Mouse (Mus musculus) effector memory CD4-positive, alpha-beta T cell, adult 7 months (primary cell): ENCODE measurements around the gene Ivd. TPM values are rescaled to one million over a fixed set of nuclear protein-coding genes. Genes with fewer than 3 reads are reported as not detected.

Experiments
- polyA plus RNA-seq: library from polyadenylated mRNA; unstranded; fragments of 100-300 nt; shearing (Covaris generic); gene quantifications from one replicate; pipeline ENCODE4 v1.2.1, GENCODE M21; 2017

The Ivd gene
- 79.3 TPM for polyA plus RNA-seq

GRCm38 (mm10) chr2:118861454-118862339, at the start of gene Ivd:
Gene Ivd (plus strand): TSS chr2:118861954.

GRCm38 (mm10) chr2:118813981-118814836, 47.5 kb upstream of the Ivd start, which contains the start of gene Knstrn:
Gene Knstrn (plus strand): TSS chr2:118814003.

GRCm38 (mm10) chr2:118899981-118900825, 38.4 kb downstream of the Ivd start, which contains the start of gene Bahd1:
Gene Bahd1 (plus strand): TSS chr2:118900377.

GRCm38 (mm10) chr2:118926361-118926997, 64.7 kb downstream of the Ivd start, which contains the start of gene Chst14:
Gene Chst14 (plus strand): TSS chr2:118926496.

Other genes with a start within 250 kb of the Ivd start
- 7.0 TPM for gene Pak6, start 198.7 kb upstream of the Ivd start, polyA plus RNA-seq
- gene Ankrd63, start 158.0 kb upstream of the Ivd start, polyA plus RNA-seq, result not detected
- 11.2 TPM for gene Plcb2, start 133.5 kb upstream of the Ivd start, polyA plus RNA-seq
- 16.6 TPM for gene Inafm2, start 116.2 kb upstream of the Ivd start, polyA plus RNA-seq
- not detected for gene Ccdc9b, start 99.3 kb upstream of the Ivd start, polyA plus RNA-seq
- gene Phgr1, start 89.2 kb upstream of the Ivd start, polyA plus RNA-seq, result not detected
- 0.69 TPM for gene Disp2, start 82.2 kb upstream of the Ivd start, polyA plus RNA-seq
- 6.7 TPM for gene Knstrn, start 48.0 kb upstream of the Ivd start, polyA plus RNA-seq
- 16.6 TPM for gene Bahd1, start 38.4 kb downstream of the Ivd start, polyA plus RNA-seq
- gene Chst14, start 64.5 kb downstream of the Ivd start, polyA plus RNA-seq, result not detected
- gene Ccdc32, start 167.4 kb downstream of the Ivd start, polyA plus RNA-seq, result 11.3 TPM
- 3.2 TPM for gene Rpusd2, start 172.8 kb downstream of the Ivd start, polyA plus RNA-seq
- gene Knl1, start 185.2 kb downstream of the Ivd start, polyA plus RNA-seq, result 1.2 TPM